Mouse (Mus musculus) kidney, embryonic 14.5 days (tissue): Measurements from ENCODE around the gene Tcf3. TPM values are rescaled to one million over a fixed set of nuclear protein-coding genes. Genes with fewer than 3 reads are reported as not detected.
A peak's percentile ranks its signal among the peaks of the same experiment; 100 is the strongest.

Experiments
- ATAC-seq: fragments of 200-750 bp; cut with Nextera tagmentation; 2 replicates; pipeline ENCODE4 v1.8.0; 2017; ENCODE audit warnings: moderate number of reproducible peaks, mild to moderate bottlenecking, moderate TSS enrichment, moderate library complexity; ENCODE audit not compliant: low FRiP score, low TSS enrichment
- H3K27ac ChIP-seq: fragments of 300-500 bp; sonication (generic); 2 replicates; pipeline ENCODE4 v1.5.1; 2014; ENCODE audit warnings: low read depth, mild to moderate bottlenecking, low read length, moderate library complexity, mixed read lengths
- H3K27me3 ChIP-seq: fragments of 300-500 bp; sonication (generic); 2 replicates; pipeline ENCODE4 v1.6.1; 2014; ENCODE audit warnings: mild to moderate bottlenecking, low read length; ENCODE audit not compliant: control insufficient read depth, insufficient read depth
- H3K36me3 ChIP-seq: fragments of 300-500 bp; sonication (generic); 2 replicates; pipeline ENCODE4 v1.6.1; 2014; ENCODE audit warnings: low read length, mixed read lengths; ENCODE audit not compliant: control insufficient read depth, insufficient read depth
- H3K4me1 ChIP-seq: fragments of 300-500 bp; sonication (generic); 2 replicates; pipeline ENCODE4 v1.6.1; 2014; ENCODE audit warnings: low read length, mixed read lengths; ENCODE audit not compliant: control insufficient read depth, insufficient read depth
- H3K4me2 ChIP-seq: fragments of 300-500 bp; sonication (generic); replicated peaks from 2 replicates; pipeline ENCODE4 v1.6.1; 2014; ENCODE audit warnings: low read depth, mild to moderate bottlenecking, low read length
- H3K4me3 ChIP-seq: fragments of 300-500 bp; sonication (generic); 2 replicates; pipeline ENCODE4 v1.5.1; 2014; ENCODE audit warnings: mild to moderate bottlenecking, low read length
- H3K9ac ChIP-seq: fragments of 300-500 bp; sonication (generic); 2 replicates; pipeline ENCODE4 v1.6.1; 2014; ENCODE audit warnings: low read depth, mild to moderate bottlenecking, low read length, moderate library complexity
- H3K9me3 ChIP-seq: fragments of 300-500 bp; sonication (generic); 2 replicates; pipeline ENCODE4 v1.6.1; 2016; ENCODE audit warnings: low read length; ENCODE audit not compliant: control insufficient read depth
- WGBS: fragments of 180-500 bp; shearing (Covaris S2); extraction: QIAGEN DNeasy Blood & Tissue Kit; methylation state at CpG from one replicate; pipeline ENCODE4 v1.1.7; 2014; 5-methylcytosine and 5-hydroxymethylcytosine counted together
- polyA plus RNA-seq: library from polyadenylated mRNA; unstranded; fragments of >200 nt; fragmentation: Nextera tagmentation; extraction: Ambion mirVana; gene quantifications from 2 replicates; pipeline ENCODE4 v1.2.1, GENCODE M21; 2014

Tcf3 gene
- polyA plus RNA-seq, 1 experiment from 2014 or later, result 162 TPM

- peak overlapping the region; percentile 92 for H3K4me2 ChIP-seq
- no peaks in the 10 kb centered on the region for H3K9me3 ChIP-seq
- peak overlapping the region; percentile 100 for H3K9ac ChIP-seq
- H3K4me1 ChIP-seq, result peaks cover 28% of the 10 kb centered on the region
- H3K4me3 ChIP-seq, result peak overlapping the region; percentile 98
- WGBS, result 0% methylated on average over 39 of the region's 60 CpGs
- peak overlapping the region; percentile 91 for H3K27ac ChIP-seq
- 0 out of 2 replicates have a peak, but pooled peaks have one; percentile 13 for ATAC-seq
- H3K27me3 ChIP-seq, result no peaks in the 10 kb centered on the region
- H3K36me3 ChIP-seq, result peaks cover 29% of the 10 kb centered on the region
Observed at GRCm38 (mm10) chr10:80432936-80433512, 423 bp downstream of the Tcf3 start.

DNA sequence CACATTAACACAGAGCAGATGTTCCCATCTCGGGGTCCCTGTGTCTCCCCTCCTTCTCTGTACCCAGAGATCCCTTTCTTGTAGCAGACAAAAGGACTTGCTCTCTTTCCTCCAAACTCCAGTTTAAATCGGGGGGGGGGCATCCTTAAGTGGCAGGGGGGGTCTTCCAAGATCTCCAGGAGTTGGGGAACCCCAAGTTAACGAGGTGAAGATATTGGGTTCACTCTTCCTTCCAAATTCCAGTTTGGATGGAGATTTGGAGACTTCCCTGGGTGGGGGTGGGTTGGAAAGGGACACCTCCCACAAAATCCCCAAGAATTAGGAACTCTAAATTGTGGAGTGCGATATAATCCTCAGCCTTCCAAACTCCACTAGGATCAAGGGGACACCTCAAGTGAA is 1.1 kb downstream of the Tcf3 start:
- Histone ChIP-seq H3K27me3 (no peaks in the 10 kb centered on the region), H3K9ac (peak overlapping the region; percentile 100), H3K4me2 (peak overlapping the region; percentile 92), H3K4me1 (peaks cover 28% of the 10 kb centered on the region), H3K36me3 (peaks cover 35% of the 10 kb centered on the region), H3K9me3 (no peaks in the 10 kb centered on the region), H3K27ac (peak overlapping the region; percentile 91; the same call in 1 of the 2 replicates), H3K4me3 (peak overlapping the region; percentile 98)
- ATAC-seq, result no peak
- 3% methylated on average over 4 of the region's 4 CpGs for WGBS

GRCm38 (mm10) chr10:80431570-80432386 is 1.7 kb downstream of the Tcf3 start:
- Histone ChIP-seq H3K4me1 (peaks cover 28% of the 10 kb centered on the region), H3K36me3 (peaks cover 41% of the 10 kb centered on the region), H3K27ac (peak overlapping the region; percentile 91; the same call in 1 of the 2 replicates), H3K9me3 (no peaks in the 10 kb centered on the region), H3K9ac (peak overlapping the region; percentile 100), H3K27me3 (no peaks in the 10 kb centered on the region), H3K4me2 (peak overlapping the region; percentile 92), H3K4me3 (peak overlapping the region; percentile 98)
- ATAC-seq, result no peak
- WGBS, result 12% methylated on average over 16 of the region's 16 CpGs

DNA sequence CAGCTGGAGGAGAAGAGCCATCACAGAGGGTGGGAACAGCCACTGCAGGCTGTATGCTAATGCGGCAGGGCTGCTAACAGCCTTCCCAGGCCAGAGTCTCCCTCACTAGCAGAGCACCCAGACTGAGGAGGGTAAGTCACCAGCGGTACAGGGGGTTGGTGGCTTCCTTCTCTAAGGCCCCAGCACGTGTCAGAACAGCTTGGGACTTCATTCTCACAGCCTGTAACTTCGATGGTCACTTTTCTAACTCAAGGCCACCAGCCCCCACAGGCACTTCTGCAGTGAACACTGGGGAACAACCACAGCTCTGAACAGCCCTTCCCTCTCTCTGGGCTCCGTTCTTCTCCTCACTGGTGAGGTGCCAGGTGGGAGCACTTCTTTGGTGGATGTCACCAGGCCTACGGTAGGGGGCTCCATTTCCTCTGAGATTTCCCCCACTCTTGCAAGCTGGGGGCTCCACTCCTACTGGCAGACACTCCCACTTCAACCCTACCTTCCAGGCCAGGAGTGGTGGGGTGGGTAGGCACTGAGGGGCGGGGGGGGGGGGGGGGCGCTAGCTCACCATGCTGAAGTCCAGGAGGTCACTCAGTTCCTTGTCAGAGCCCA is 3.0 kb downstream of the Tcf3 start:
- H3K27ac ChIP-seq, result no peak overlapping the region
- H3K9me3 ChIP-seq, result 0 out of 2 replicates have a peak, but pooled peaks cover 2% of the 10 kb centered on the region
- H3K27me3 ChIP-seq, result no peaks in the 10 kb centered on the region
- H3K4me3 ChIP-seq, result no peak overlapping the region
- no peak for ATAC-seq
- H3K36me3 ChIP-seq, result peaks cover 54% of the 10 kb centered on the region
- peak overlapping the region; percentile 17; the same call in 1 of the 2 replicates for H3K4me2 ChIP-seq
- H3K9ac ChIP-seq, result peak overlapping the region; percentile 100; the same call in 1 of the 2 replicates
- whole genome bisulfite sequencing, result 78% methylated on average over 7 of the region's 8 CpGs
- peaks cover 24% of the 10 kb centered on the region for H3K4me1 ChIP-seq

GRCm38 (mm10) chr10:80429800-80430199 is 3.6 kb downstream of the Tcf3 start:
- no peak for ATAC-seq
- Histone ChIP-seq H3K36me3 (peaks cover 61% of the 10 kb centered on the region), H3K9ac (no peak overlapping the region), H3K27ac (no peak overlapping the region), H3K4me1 (peaks cover 24% of the 10 kb centered on the region), H3K4me2 (no peak overlapping the region), H3K4me3 (no peak overlapping the region), H3K27me3 (no peaks in the 10 kb centered on the region), H3K9me3 (0 out of 2 replicates have a peak, but pooled peaks cover 2% of the 10 kb centered on the region)
- WGBS, result 74% methylated on average over 8 of the region's 8 CpGs

DNA sequence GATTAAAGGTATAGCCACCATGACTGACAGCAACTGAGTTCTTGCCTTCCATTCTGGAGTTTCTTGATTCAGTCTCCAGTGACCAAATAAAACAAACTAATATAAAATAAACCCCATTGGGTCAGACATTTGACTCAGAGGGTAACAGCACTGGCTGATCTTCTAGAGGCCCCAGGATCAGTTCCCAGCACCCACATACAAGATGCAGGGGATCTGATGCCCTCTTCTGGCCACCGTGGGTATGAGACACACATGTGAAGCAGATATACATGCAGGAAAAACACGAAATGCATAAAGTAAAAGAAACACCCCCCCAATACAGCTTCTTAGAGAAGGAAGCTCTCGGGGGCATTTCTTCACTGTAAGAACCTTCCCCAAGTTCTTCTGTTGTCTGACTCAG is 8.4 kb downstream of the Tcf3 start:
- ATAC-seq, result no peak
- no peak overlapping the region for H3K27ac ChIP-seq
- no peak overlapping the region for H3K9ac ChIP-seq
- peaks cover 84% of the 10 kb centered on the region for H3K36me3 ChIP-seq
- no peaks in the 10 kb centered on the region for H3K27me3 ChIP-seq
- no peak overlapping the region for H3K4me3 ChIP-seq
- 94% methylated on average over 3 of the region's 3 CpGs for WGBS
- 0 out of 2 replicates have a peak, but pooled peaks cover 2% of the 10 kb centered on the region for H3K9me3 ChIP-seq
- H3K4me1 ChIP-seq, result peaks cover 4% of the 10 kb centered on the region; the same call in 1 of the 2 replicates
- H3K4me2 ChIP-seq, result no peak overlapping the region

GRCm38 (mm10) chr10:80423562-80423961 is 9.9 kb downstream of the Tcf3 start:
- ATAC-seq, result no peak
- no peak overlapping the region for H3K27ac ChIP-seq
- H3K4me3 ChIP-seq, result no peak overlapping the region
- no peak overlapping the region for H3K9ac ChIP-seq
- H3K4me2 ChIP-seq, result no peak overlapping the region
- 0 out of 2 replicates have a peak, but pooled peaks cover 2% of the 10 kb centered on the region for H3K9me3 ChIP-seq
- H3K27me3 ChIP-seq, result no peaks in the 10 kb centered on the region
- H3K36me3 ChIP-seq, result peaks cover 84% of the 10 kb centered on the region
- 52% methylated on average over 4 of the region's 4 CpGs for WGBS
- 0 out of 2 replicates have a peak, but pooled peaks cover 2% of the 10 kb centered on the region for H3K4me1 ChIP-seq

GRCm38 (mm10) chr10:80421651-80422472 is 11.6 kb downstream of the Tcf3 start:
- WGBS, result 89% methylated on average over 9 of the region's 9 CpGs
- no peak for ATAC-seq

More at GRCm38 (mm10) chr10:80421651-80422472, 11.6 kb downstream of the Tcf3 start:
- no peaks in the 10 kb centered on the region for H3K27me3 ChIP-seq
- H3K36me3 ChIP-seq, result peaks cover 84% of the 10 kb centered on the region
- 0 out of 2 replicates have a peak, but pooled peaks cover 4% of the 10 kb centered on the region for H3K4me1 ChIP-seq
- H3K4me2 ChIP-seq, result no peak overlapping the region
- 0 out of 2 replicates have a peak, but pooled peaks cover 2% of the 10 kb centered on the region for H3K9me3 ChIP-seq
- H3K4me3 ChIP-seq, result no peak overlapping the region
- no peak overlapping the region for H3K27ac ChIP-seq
- H3K9ac ChIP-seq, result no peak overlapping the region
